Mouse (Mus musculus): Measurements from ENCODE around the gene Amigo1. TPM values are rescaled to one million over a fixed set of nuclear protein-coding genes. Genes with fewer than 3 reads are reported as not detected.

Gene Amigo1
- total and polyA plus RNA-seq, 3 experiments = 4.6 to 9.5 TPM; not detected in 1

DNA sequence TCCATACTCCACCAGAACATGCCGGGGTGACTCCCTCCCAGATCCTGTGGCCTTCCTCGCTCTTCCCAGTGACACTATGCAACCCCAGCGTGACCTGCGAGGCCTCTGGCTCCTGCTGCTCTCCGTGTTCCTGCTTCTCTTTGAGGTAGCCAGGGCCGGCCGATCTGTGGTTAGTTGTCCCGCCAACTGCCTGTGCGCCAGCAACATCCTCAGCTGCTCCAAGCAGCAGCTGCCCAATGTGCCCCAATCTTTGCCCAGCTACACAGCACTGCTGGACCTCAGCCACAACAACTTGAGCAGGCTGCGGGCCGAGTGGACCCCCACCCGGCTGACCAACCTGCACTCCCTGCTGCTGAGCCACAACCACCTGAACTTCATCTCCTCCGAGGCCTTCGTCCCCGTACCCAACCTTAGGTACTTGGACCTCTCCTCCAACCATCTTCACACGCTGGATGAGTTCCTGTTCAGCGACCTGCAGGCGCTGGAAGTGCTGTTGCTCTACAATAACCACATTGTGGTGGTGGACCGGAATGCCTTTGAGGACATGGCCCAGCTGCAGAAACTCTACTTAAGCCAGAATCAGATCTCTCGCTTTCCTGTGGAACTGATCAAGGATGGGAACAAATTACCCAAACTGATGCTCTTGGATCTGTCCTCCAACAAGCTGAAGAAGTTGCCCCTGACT is 1.1 kb downstream of the Amigo1 start:
- no peak overlapping the region; the same call in 1 of the 2 replicates for H3K9ac ChIP-seq (ENCODE audit: control insufficient read depth, low read depth, low read length, poor library complexity, severe bottlenecking)
- peaks cover 0 to 3% of the 10 kb centered on the region in 2 experiments; a peak in 2 of 4 replicates for H3K36me3 ChIP-seq (ENCODE audit: control insufficient read depth in 1 of 2, insufficient read depth in 2 of 2, low read length in 2 of 2)
- no peak for DNase-seq (ENCODE audit: low read depth, low spot score)
- H3K4me1 ChIP-seq (ENCODE audit: control insufficient read depth in 1 of 2, insufficient read depth in 2 of 2, low read length in 2 of 2) = peaks cover 3 to 11% of the 10 kb centered on the region in 2 experiments
- H3K9me3 ChIP-seq (replicated peaks; ENCODE audit: insufficient read depth, low read length) = no peaks in the 10 kb centered on the region
- H3K79me2 ChIP-seq (ENCODE audit: control insufficient read depth, insufficient read depth, low read length, poor library complexity) = peaks cover 3% of the 10 kb centered on the region; the same call in 1 of the 2 replicates
- TF ChIP-seq KAT2A (conservative IDR thresholded peaks at IDR 0.05; ENCODE audit: low read depth, low read length) (no peak), ETS1 (IDR thresholded peaks at IDR 0.05; ENCODE audit: low read depth, low read length) (no peak), TCF12 (IDR thresholded peaks at IDR 0.05; ENCODE audit: low read depth, low read length) (no peak), BHLHE40 (IDR thresholded peaks at IDR 0.05; ENCODE audit: borderline replicate concordance, low read depth, low read length) (no peak), MEF2A (IDR thresholded peaks at IDR 0.05; ENCODE audit: extremely low read depth, insufficient replicate concordance, low read depth, low read length, poor library complexity, severe bottlenecking) (no peak), MXI1 (IDR thresholded peaks at IDR 0.05; ENCODE audit: low read depth, low read length) (no peak), POLR2A (IDR thresholded peaks at IDR 0.05; ENCODE audit: control insufficient read depth in 1 of 2, insufficient read depth in 1 of 2, low read depth in 1 of 2, low read length in 2 of 2, poor library complexity in 1 of 2) (no peak), SIN3A (IDR thresholded peaks at IDR 0.05; ENCODE audit: low read length) (no peak)
- H3K4me3 ChIP-seq (ENCODE audit: control insufficient read depth in 1 of 2, insufficient read depth in 1 of 2, low read depth in 2 of 2, low read length in 2 of 2) = peak overlapping the region in 1 of 2 experiments; percentile 80; a peak in 2 of 4 replicates
- no peak overlapping the region for H3K27ac ChIP-seq (ENCODE audit: control insufficient read depth, low read depth, low read length)
- peaks cover 2 to 6% of the 10 kb centered on the region in 2 experiments; a peak in 1 of 4 replicates for H3K27me3 ChIP-seq (ENCODE audit: control insufficient read depth in 1 of 2, insufficient read depth in 2 of 2, low read length in 2 of 2)

DNA sequence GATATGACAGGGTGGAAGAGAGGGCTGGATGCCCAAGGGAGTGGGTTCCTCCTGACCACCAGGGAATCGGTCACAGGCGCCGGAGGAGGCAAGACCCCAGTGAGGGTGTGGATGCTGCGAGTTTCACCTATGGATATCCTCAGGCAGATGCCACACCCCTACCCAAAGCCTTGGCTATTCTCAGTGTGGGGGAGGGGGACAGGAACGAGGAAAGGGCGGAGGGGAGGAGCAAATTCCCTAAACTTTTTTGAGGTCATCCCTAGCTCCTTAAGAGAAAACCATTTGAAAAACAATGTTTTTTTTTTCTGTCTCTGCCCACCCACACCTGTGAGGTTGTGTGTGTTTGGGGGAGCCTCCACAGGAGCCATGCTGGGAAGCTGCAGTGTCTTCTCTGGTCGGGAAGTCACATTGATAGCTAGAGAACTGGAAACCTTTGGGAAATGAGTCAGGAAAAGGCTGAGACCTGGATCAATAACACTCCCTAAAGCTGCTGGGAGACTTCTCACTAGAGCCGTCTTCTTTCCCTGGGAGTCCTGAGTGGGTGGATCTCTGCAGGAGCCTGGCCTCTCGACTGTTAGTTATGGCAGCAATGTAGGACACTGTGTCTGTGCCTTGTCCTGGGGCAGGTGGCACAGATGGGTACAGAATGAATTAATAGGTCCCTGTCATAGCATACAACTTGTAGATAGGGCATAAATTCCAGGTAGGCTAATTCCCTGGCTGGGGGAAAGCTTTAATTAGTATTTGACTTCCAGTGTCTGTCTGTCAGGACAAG is 2.8 kb downstream of the Amigo1 start:
- Histone ChIP-seq H3K27me3 (ENCODE audit: control insufficient read depth in 1 of 2, insufficient read depth in 2 of 2, low read length in 2 of 2) (peaks cover 2 to 4% of the 10 kb centered on the region in 2 experiments; a peak in 1 of 4 replicates), H3K4me3 (ENCODE audit: control insufficient read depth in 1 of 2, insufficient read depth in 1 of 2, low read depth in 2 of 2, low read length in 2 of 2) (no peak overlapping the region), H3K36me3 (ENCODE audit: control insufficient read depth in 1 of 2, insufficient read depth in 2 of 2, low read length in 2 of 2) (peaks cover 0 to 3% of the 10 kb centered on the region in 2 experiments; a peak in 2 of 4 replicates), H3K27ac (ENCODE audit: control insufficient read depth, low read depth, low read length) (no peak overlapping the region), H3K9ac (ENCODE audit: control insufficient read depth, low read depth, low read length, poor library complexity, severe bottlenecking) (no peak overlapping the region), H3K4me1 (ENCODE audit: control insufficient read depth in 1 of 2, insufficient read depth in 2 of 2, low read length in 2 of 2) (peaks cover 3 to 11% of the 10 kb centered on the region in 2 experiments), H3K79me2 (ENCODE audit: control insufficient read depth, insufficient read depth, low read length, poor library complexity) (peaks cover 3% of the 10 kb centered on the region; the same call in 1 of the 2 replicates), H3K9me3 (replicated peaks; ENCODE audit: insufficient read depth, low read length) (no peaks in the 10 kb centered on the region)
- DNase-seq (ENCODE audit: low read depth, low spot score) = no peak
- TF ChIP-seq POLR2AphosphoS2 (IDR thresholded peaks at IDR 0.05; ENCODE audit: low read length) (no peak), UBTF (IDR thresholded peaks at IDR 0.05; ENCODE audit: borderline replicate concordance, insufficient read depth, low read depth, low read length) (no peak), MAFK (IDR thresholded peaks at IDR 0.05; ENCODE audit: borderline replicate concordance, low read depth, low read length) (no peak), TCF12 (IDR thresholded peaks at IDR 0.05; ENCODE audit: low read depth, low read length) (no peak), KAT2A (conservative IDR thresholded peaks at IDR 0.05; ENCODE audit: low read depth, low read length) (no peak)

Measured in MEL (cell line).